ENCODE assay signal across 29 mouse cellular contexts in the genomic region with DNA sequence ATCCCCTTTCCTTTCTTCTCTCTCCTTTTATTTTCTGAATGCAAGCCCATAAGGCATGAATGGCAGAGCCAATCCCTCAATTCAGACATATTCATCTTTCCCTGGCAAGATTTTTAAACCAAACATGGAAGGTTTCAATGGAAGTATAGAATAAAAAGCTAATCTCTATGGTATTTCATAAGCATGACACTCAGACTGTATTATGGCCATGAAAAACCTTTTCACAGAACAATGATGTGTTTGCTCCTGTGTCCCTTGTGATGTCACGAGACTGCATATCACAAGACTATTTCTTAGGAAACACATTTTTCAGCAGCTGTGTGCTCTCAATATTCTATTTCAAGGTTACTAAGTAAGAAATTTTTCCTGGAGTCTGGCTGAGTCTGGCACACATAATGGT.
A peak's percentile ranks its signal among the peaks of the same experiment; 100 is the strongest.
DNase-seq lines count a peak whose midpoint lies in the region; ATAC-seq and TF ChIP-seq lines count a peak whose summit lies in the region.
"Had no signal": no experiment of that assay in that cellular context is flagged by ENCODE, and none has a peak within 500 bp of the region (broad histone marks: within the 10 kb centered on the region; RNA-seq: fewer than 3 reads in every experiment).

No protein-coding gene starts in this region.

- WGBS in forebrain, embryonic 14.5 days: 34% methylated on average over 1 of the region's 1 CpGs
- WGBS in forebrain, embryonic 11.5 days: 26% methylated on average over 1 of the region's 1 CpGs
- WGBS in midbrain, embryonic 12.5 days: 31% methylated on average over 1 of the region's 1 CpGs
- 60% methylated on average over 1 of the region's 1 CpGs for WGBS in midbrain, embryonic 10.5 days
- WGBS in midbrain, embryonic 16.5 days: 32% methylated on average over 1 of the region's 1 CpGs

- TF ChIP-seq POLR2A in brain, embryonic 14.5 days (IDR thresholded peaks at IDR 0.05; ENCODE audit: borderline replicate concordance, extremely low read depth, insufficient read depth, insufficient read length, poor library complexity, severe bottlenecking): no peak

- H3K36me3 ChIP-seq in forebrain, embryonic 14.5 days (ENCODE audit: control insufficient read depth, insufficient read depth, low read length): no peaks in the 10 kb centered on the region
- no peaks in the 10 kb centered on the region for H3K36me3 ChIP-seq in forebrain, embryonic 11.5 days (ENCODE audit: control insufficient read depth, insufficient read depth, low read length)
- no peaks in the 10 kb centered on the region for H3K36me3 ChIP-seq in midbrain, embryonic 12.5 days
- no peaks in the 10 kb centered on the region for H3K36me3 ChIP-seq in midbrain, embryonic 10.5 days
- H3K36me3 ChIP-seq in midbrain, embryonic 16.5 days (ENCODE audit: control insufficient read depth, insufficient read depth, low read length): no peaks in the 10 kb centered on the region
- H3K36me3 ChIP-seq: embryonic facial prominence, embryonic 13.5 days; embryonic facial prominence, embryonic 15.5 days; forebrain, embryonic 10.5 days; G1E had no signal

- no peak overlapping the region for H3K9ac ChIP-seq in forebrain, embryonic 14.5 days (ENCODE audit: low read length)
- H3K9ac ChIP-seq in forebrain, embryonic 11.5 days (ENCODE audit: low read length): no peak overlapping the region
- H3K9ac ChIP-seq in midbrain, embryonic 12.5 days (replicated peaks): no peak overlapping the region
- no peak overlapping the region for H3K9ac ChIP-seq in midbrain, embryonic 16.5 days (ENCODE audit: low read depth, low read length)
- H3K9ac ChIP-seq: embryonic facial prominence, embryonic 13.5 days; embryonic facial prominence, embryonic 15.5 days; forebrain, embryonic 13.5 days had no signal

- no peak overlapping the region for H3K27ac ChIP-seq in forebrain, embryonic 14.5 days (ENCODE audit: low read depth, low read length)
- H3K27ac ChIP-seq in forebrain, embryonic 11.5 days (ENCODE audit: low read depth, low read length): no peak overlapping the region
- no peak overlapping the region for H3K27ac ChIP-seq in midbrain, embryonic 12.5 days (replicated peaks)
- H3K27ac ChIP-seq in midbrain, embryonic 10.5 days (replicated peaks): no peak overlapping the region
- H3K27ac ChIP-seq in midbrain, embryonic 16.5 days (ENCODE audit: low read length): no peak overlapping the region
- H3K27ac ChIP-seq: embryonic facial prominence, embryonic 13.5 days; embryonic facial prominence, embryonic 15.5 days; forebrain, embryonic 10.5 days; forebrain, embryonic 13.5 days had no signal

- H3K4me2 ChIP-seq in forebrain, embryonic 14.5 days (ENCODE audit: low read length): no peak overlapping the region
- H3K4me2 ChIP-seq in forebrain, embryonic 11.5 days (ENCODE audit: low read depth, low read length, severe bottlenecking): no peak overlapping the region
- H3K4me2 ChIP-seq in midbrain, embryonic 12.5 days (replicated peaks): no peak overlapping the region
- no peak overlapping the region for H3K4me2 ChIP-seq in midbrain, embryonic 16.5 days (ENCODE audit: low read length)
- H3K4me2 ChIP-seq: embryonic facial prominence, embryonic 13.5 days; embryonic facial prominence, embryonic 15.5 days; forebrain, embryonic 13.5 days had no signal

- ATAC-seq in forebrain, embryonic 14.5 days: no peak
- no peak for ATAC-seq in forebrain, embryonic 11.5 days (replicated peaks; ENCODE audit: low FRiP score)
- ATAC-seq in midbrain, embryonic 12.5 days (ENCODE audit: low FRiP score, low read depth): peak; percentile 57; the same call in 1 of the 2 replicates
- ATAC-seq in midbrain, embryonic 16.5 days: 0 out of 2 replicates have a peak, but pooled peaks have one; percentile 17
- ATAC-seq: activated CD4-positive, CD25-positive, alpha-beta regulatory T cell, adult 4 months; CD4-positive, CD25-positive, alpha-beta regulatory T cell, adult 4 months; forebrain, embryonic 13.5 days; forebrain, embryonic 16.5 days; Patski had no signal

- no peaks in the 10 kb centered on the region for H3K9me3 ChIP-seq in forebrain, embryonic 14.5 days (replicated peaks; ENCODE audit: control insufficient read depth, low read length)
- H3K9me3 ChIP-seq in forebrain, embryonic 11.5 days (ENCODE audit: control insufficient read depth, low read length): no peaks in the 10 kb centered on the region
- H3K9me3 ChIP-seq in midbrain, embryonic 12.5 days: no peaks in the 10 kb centered on the region
- no peaks in the 10 kb centered on the region for H3K9me3 ChIP-seq in midbrain, embryonic 10.5 days (replicated peaks)
- 0 out of 2 replicates have a peak, but pooled peaks cover 3% of the 10 kb centered on the region for H3K9me3 ChIP-seq in midbrain, embryonic 16.5 days (replicated peaks; ENCODE audit: control insufficient read depth, low read length, poor library complexity, severe bottlenecking)
- H3K9me3 ChIP-seq: embryonic facial prominence, embryonic 13.5 days; embryonic facial prominence, embryonic 15.5 days; forebrain, embryonic 10.5 days; forebrain, embryonic 13.5 days; G1E had no signal

- TF ChIP-seq CTCF in brain, embryonic 14.5 days (IDR thresholded peaks at IDR 0.05; ENCODE audit: borderline replicate concordance, extremely low read depth, insufficient read depth, insufficient read length): no peak

- H3K27me3 ChIP-seq in forebrain, embryonic 14.5 days (replicated peaks; ENCODE audit: control insufficient read depth, insufficient read depth, low read length): no peaks in the 10 kb centered on the region
- no peaks in the 10 kb centered on the region for H3K27me3 ChIP-seq in forebrain, embryonic 11.5 days (ENCODE audit: control insufficient read depth, insufficient read depth, low read length)
- H3K27me3 ChIP-seq in midbrain, embryonic 12.5 days: no peaks in the 10 kb centered on the region
- no peaks in the 10 kb centered on the region for H3K27me3 ChIP-seq in midbrain, embryonic 10.5 days (ENCODE audit: low read depth, poor library complexity, severe bottlenecking)
- H3K27me3 ChIP-seq in midbrain, embryonic 16.5 days (ENCODE audit: control insufficient read depth, insufficient read depth, low read depth, low read length): no peaks in the 10 kb centered on the region
- H3K27me3 ChIP-seq: CH12.LX; embryonic facial prominence, embryonic 13.5 days; embryonic facial prominence, embryonic 15.5 days; forebrain, embryonic 13.5 days; Patski had no signal

- no peak overlapping the region for H3K4me3 ChIP-seq in forebrain, embryonic 14.5 days (ENCODE audit: low read depth, low read length)
- no peak overlapping the region for H3K4me3 ChIP-seq in forebrain, embryonic 11.5 days (ENCODE audit: low read depth, low read length)
- H3K4me3 ChIP-seq in midbrain, embryonic 12.5 days: no peak overlapping the region
- no peak overlapping the region for H3K4me3 ChIP-seq in midbrain, embryonic 10.5 days
- no peak overlapping the region for H3K4me3 ChIP-seq in midbrain, embryonic 16.5 days (ENCODE audit: low read depth, low read length)
- H3K4me3 ChIP-seq: embryonic facial prominence, embryonic 13.5 days; embryonic facial prominence, embryonic 15.5 days; erythroblast, embryonic 14.5 days; forebrain, embryonic 10.5 days; forebrain, embryonic 13.5 days had no signal

- H3K4me1 ChIP-seq in forebrain, embryonic 14.5 days (ENCODE audit: control insufficient read depth, insufficient read depth, low read length): no peaks in the 10 kb centered on the region
- H3K4me1 ChIP-seq in forebrain, embryonic 11.5 days (replicated peaks; ENCODE audit: control insufficient read depth, insufficient read depth, low read length): no peaks in the 10 kb centered on the region
- 0 out of 2 replicates have a peak, but pooled peaks cover 3% of the 10 kb centered on the region for H3K4me1 ChIP-seq in midbrain, embryonic 12.5 days
- H3K4me1 ChIP-seq in midbrain, embryonic 10.5 days: peaks cover 3% of the 10 kb centered on the region; the same call in 1 of the 2 replicates
- H3K4me1 ChIP-seq in midbrain, embryonic 16.5 days (ENCODE audit: control insufficient read depth, insufficient read depth, low read length): no peaks in the 10 kb centered on the region
- H3K4me1 ChIP-seq: embryonic facial prominence, embryonic 13.5 days; embryonic facial prominence, embryonic 15.5 days; forebrain, embryonic 13.5 days had no signal

- DNase-seq in forebrain, embryonic 14.5 days (ENCODE audit: low spot score): peak; percentile 3
- no peak for DNase-seq in forebrain, embryonic 11.5 days (ENCODE audit: low spot score)
- no peak for DNase-seq in midbrain, embryonic 10.5 days (ENCODE audit: low spot score)
- peak; percentile 39 for DNase-seq in brain, embryonic 14.5 days (ENCODE audit: low read depth)
- no peak for DNase-seq in layer of hippocampus, postnatal 10 days (ENCODE audit: low spot score in 2 of 2)
- DNase-seq: adrenal gland, adult 8-10 months; adrenal gland, postnatal 14 days; adrenal gland, postnatal 36 days; B cell, adult 2 months; cerebellum, adult 11 months; cerebellum, adult 18-20 months; cerebellum, adult 8-10 months; cerebellum, adult 9-11 months; cerebellum, postnatal 14 days; cerebellum, postnatal 36 days; embryo, embryonic 11 days had no signal

Comparison
In these comparisons a context has a peak if more than half of its experiments do, and no peak if none do; other contexts are left out.
1. DNase-seq: peak in forebrain, embryonic 14.5 days (single experiment) and brain, embryonic 14.5 days (single experiment); none in forebrain, embryonic 11.5 days (single experiment), midbrain, embryonic 10.5 days (single experiment) and layer of hippocampus, postnatal 10 days (0 of 2).
2. ATAC-seq: peak in midbrain, embryonic 12.5 days (single experiment) and midbrain, embryonic 16.5 days (single experiment); none in forebrain, embryonic 14.5 days (single experiment) and forebrain, embryonic 11.5 days (single experiment).